Mouse (Mus musculus) C2C12 (cell line): ENCODE data around the gene St3gal3. TPM values are rescaled to one million over a fixed set of nuclear protein-coding genes. Genes with fewer than 3 reads are reported as not detected.

Experiments used
- H3K27me3 ChIP-seq: one replicate; pipeline ENCODE4 v1.6.1; 2011; ENCODE audit not compliant: control insufficient read depth, insufficient read depth, insufficient read length
- H3K36me3 ChIP-seq: one replicate; pipeline ENCODE4 v1.6.1; 2011; ENCODE audit not compliant: control insufficient read depth, insufficient read depth
- H3K4me3 ChIP-seq: one replicate; pipeline ENCODE4 v1.5.1; 2011; ENCODE audit warnings: mild to moderate bottlenecking, control low read depth; ENCODE audit not compliant: poor library complexity, insufficient read depth, severe bottlenecking
- H3K79me2 ChIP-seq: one replicate; pipeline ENCODE4 v1.6.1; 2011; ENCODE audit not compliant: control insufficient read depth, insufficient read depth
- H3K79me3 ChIP-seq: one replicate; pipeline ENCODE4 v1.6.1; 2011; ENCODE audit warnings: low read depth, control low read depth
- H3ac ChIP-seq: one replicate; pipeline ENCODE3; 2011; ENCODE audit warnings: low read depth; ENCODE audit not compliant: control insufficient read depth, insufficient read length
- CEBPB ChIP-seq: IDR thresholded peaks from one replicate; pipeline ENCODE4 v1.6.1; 2011; ENCODE audit warnings: low read depth, mild to moderate bottlenecking, control low read depth, moderate library complexity
- CTCF ChIP-seq: IDR thresholded peaks from one replicate; pipeline ENCODE4 v1.5.1; 2011; ENCODE audit not compliant: control insufficient read depth, insufficient read depth, insufficient read length
- FOSL1 ChIP-seq: IDR thresholded peaks from one replicate; pipeline ENCODE4 v1.8.0; 2011; ENCODE audit warnings: mild to moderate bottlenecking, low read length; ENCODE audit not compliant: poor library complexity, insufficient read depth, severe bottlenecking
- MAX ChIP-seq: IDR thresholded peaks from one replicate; pipeline ENCODE4 v1.6.1; 2011; ENCODE audit warnings: mild to moderate bottlenecking, control low read depth
- MYOD1 ChIP-seq: IDR thresholded peaks from one replicate; pipeline ENCODE4 v1.6.1; 2011; ENCODE audit warnings: low read depth; ENCODE audit not compliant: control insufficient read depth, insufficient read length
- MYOG ChIP-seq: IDR thresholded peaks from one replicate; pipeline ENCODE4 v1.6.1; 2011; ENCODE audit not compliant: control insufficient read depth, insufficient read length; ENCODE audit errors: extremely low read depth
- USF1 ChIP-seq: IDR thresholded peaks from one replicate; pipeline ENCODE4 v1.6.1; 2011; ENCODE audit warnings: low read depth, mild to moderate bottlenecking, control low read depth, moderate library complexity
- polyA plus RNA-seq: library from polyadenylated mRNA; unstranded; fragments of >200 nt; fragmentation: generic; extraction: Trizol; gene quantifications from one replicate; pipeline ENCODE4 v1.2.1, GENCODE M21; 2012; ENCODE audit warnings: missing spikeins

St3gal3 gene
- polyA plus RNA-seq, 1 experiment: 20.4 TPM

GRCm38 (mm10) chr4:118152020-118152785 lies 17.5 kb upstream of the St3gal3 start:
- no peak overlapping the region for H3ac ChIP-seq
- no peaks in the 10 kb centered on the region for H3K27me3 ChIP-seq
- peaks cover 55% of the 10 kb centered on the region for H3K36me3 ChIP-seq
- H3K4me3 ChIP-seq: no peak overlapping the region
- TF ChIP-seq CTCF: no peak
- TF ChIP-seq MYOG: no peak
- no peak for TF ChIP-seq MYOD1
- no peak for TF ChIP-seq USF1
- H3K79me3 ChIP-seq: no peaks in the 10 kb centered on the region
- H3K79me2 ChIP-seq: no peaks in the 10 kb centered on the region

GRCm38 (mm10) chr4:118150804-118151203 lies 16.1 kb upstream of the St3gal3 start:
- Histone ChIP-seq H3K79me3 (no peaks in the 10 kb centered on the region), H3ac (no peak overlapping the region), H3K27me3 (no peaks in the 10 kb centered on the region), H3K36me3 (peaks cover 61% of the 10 kb centered on the region), H3K79me2 (no peaks in the 10 kb centered on the region), H3K4me3 (no peak overlapping the region)
- TF ChIP-seq CTCF: no peak
- TF ChIP-seq MYOG: no peak
- no peak for TF ChIP-seq CEBPB
- TF ChIP-seq FOSL1: no peak
- TF ChIP-seq USF1: no peak
- TF ChIP-seq MYOD1: no peak
- TF ChIP-seq MAX: no peak

GRCm38 (mm10) chr4:118149956-118150680 lies 15.4 kb upstream of the St3gal3 start:
- Histone ChIP-seq H3K4me3 (no peak overlapping the region), H3K79me2 (no peaks in the 10 kb centered on the region), H3K27me3 (no peaks in the 10 kb centered on the region), H3K79me3 (no peaks in the 10 kb centered on the region), H3K36me3 (peaks cover 61% of the 10 kb centered on the region), H3ac (no peak overlapping the region)
- TF ChIP-seq MYOD1 (no peak), MAX (no peak), USF1 (no peak), FOSL1 (no peak), CEBPB (no peak), CTCF (no peak), MYOG (no peak)

GRCm38 (mm10) chr4:118149055-118149576 lies 14.4 kb upstream of the St3gal3 start:
- no peak for TF ChIP-seq FOSL1
- TF ChIP-seq USF1: no peak
- TF ChIP-seq MYOG: no peak
- TF ChIP-seq CTCF: no peak
- no peak for TF ChIP-seq MYOD1
- TF ChIP-seq CEBPB: no peak
- TF ChIP-seq MAX: no peak
- H3K79me3 ChIP-seq: no peaks in the 10 kb centered on the region
- no peak overlapping the region for H3ac ChIP-seq
- H3K4me3 ChIP-seq: no peak overlapping the region
- peaks cover 64% of the 10 kb centered on the region for H3K36me3 ChIP-seq
- no peaks in the 10 kb centered on the region for H3K27me3 ChIP-seq
- no peaks in the 10 kb centered on the region for H3K79me2 ChIP-seq

GRCm38 (mm10) chr4:118148317-118148687 lies 13.6 kb upstream of the St3gal3 start:
- Histone ChIP-seq H3K27me3 (no peaks in the 10 kb centered on the region), H3K79me3 (no peaks in the 10 kb centered on the region), H3K4me3 (no peak overlapping the region), H3ac (no peak overlapping the region), H3K79me2 (no peaks in the 10 kb centered on the region), H3K36me3 (peaks cover 66% of the 10 kb centered on the region)
- TF ChIP-seq CEBPB (no peak), MYOG (no peak), MAX (no peak), MYOD1 (no peak), CTCF (no peak), USF1 (no peak), FOSL1 (no peak)
